Mouse (Mus musculus) thymus, postnatal 10 days (tissue): ENCODE measurements around the gene Morc4.

Source experiments
- DNase-seq, 2 experiments: peaks; one replicate each; pipeline ENCODE4 v3.0.0; 2021; ENCODE audit warnings: low spot score in 2 of 2

Gene Morc4

GRCm38 (mm10) chrX:139870938-139871791 is at the start of gene Morc4:
TSS of gene Morc4 (minus strand) at chrX:139871677.
- no peak for DNase-seq

- no peak for DNase-seq
Observed at GRCm38 (mm10) chrX:139920572-139920971, 49.1 kb upstream of the Morc4 start.

DNA sequence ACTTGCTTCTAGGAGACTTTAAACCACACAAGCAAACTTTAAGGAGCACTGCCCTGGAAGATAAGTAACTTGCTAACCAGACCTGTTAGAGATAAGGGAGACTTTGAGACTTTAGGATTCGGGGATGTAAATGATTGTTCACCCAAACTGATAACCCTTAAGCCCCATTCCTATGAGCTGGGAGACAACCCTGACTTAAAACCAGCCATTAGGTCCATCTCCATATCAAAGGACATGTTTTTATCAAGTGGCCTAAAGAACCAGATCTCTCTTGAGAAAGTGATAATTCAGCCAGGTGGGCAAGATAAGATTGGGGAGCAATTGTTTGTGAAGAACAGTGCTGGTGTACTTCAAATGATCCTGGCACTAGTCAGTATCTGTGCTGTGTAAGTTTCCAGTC is 19.9 kb upstream of the Morc4 start:
- no peak for DNase-seq

- no peak for DNase-seq
Observed at GRCm38 (mm10) chrX:139883221-139883620, 11.7 kb upstream of the Morc4 start.

GRCm38 (mm10) chrX:139877936-139878335 is 6.5 kb upstream of the Morc4 start:
- DNase-seq: no peak

GRCm38 (mm10) chrX:139877105-139877504 is 5.6 kb upstream of the Morc4 start:
- DNase-seq: no peak

DNA sequence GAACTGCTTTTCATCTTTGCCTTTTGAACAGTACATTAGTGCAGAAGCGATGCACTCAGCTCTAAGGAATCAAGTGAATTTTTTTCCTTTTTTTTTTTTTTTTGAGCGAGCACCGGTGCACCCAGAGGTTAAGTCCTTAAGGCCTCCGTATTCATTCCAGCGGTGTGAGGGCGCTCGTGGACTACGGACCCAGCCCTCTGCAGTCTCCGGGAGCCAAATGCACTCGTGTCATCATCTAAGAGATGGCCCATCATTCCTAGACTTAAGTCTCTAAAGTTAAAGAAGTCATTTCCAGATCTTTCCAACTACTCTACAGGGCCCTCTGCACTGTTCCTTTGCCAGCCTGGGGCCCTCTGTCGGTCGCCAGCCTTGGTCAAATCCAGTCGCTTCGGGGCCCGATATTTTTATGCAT is 1.2 kb downstream of the Morc4 start:
- no peak for DNase-seq

DNA sequence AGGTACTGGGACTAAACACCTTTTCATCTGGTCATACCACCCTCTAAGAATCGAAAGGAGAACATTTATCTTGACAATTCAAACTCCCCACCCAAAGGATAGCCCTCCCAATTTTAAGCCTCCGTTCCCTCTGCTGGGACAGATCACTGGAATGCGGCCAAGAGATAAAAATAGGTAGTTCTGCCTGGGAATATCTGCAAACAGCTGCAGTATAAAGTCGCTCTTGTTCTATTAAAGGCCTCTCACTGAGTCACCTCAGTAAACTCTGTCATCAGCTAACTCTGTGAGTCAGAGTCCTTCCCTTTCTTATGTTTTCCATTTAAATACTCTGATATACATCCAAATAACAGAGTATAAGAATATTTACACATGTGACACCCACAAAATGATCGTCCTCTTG is 12.1 kb downstream of the Morc4 start:
- no peak for DNase-seq

- no peak for DNase-seq
Observed at GRCm38 (mm10) chrX:139854795-139855194, 16.7 kb downstream of the Morc4 start.

DNA sequence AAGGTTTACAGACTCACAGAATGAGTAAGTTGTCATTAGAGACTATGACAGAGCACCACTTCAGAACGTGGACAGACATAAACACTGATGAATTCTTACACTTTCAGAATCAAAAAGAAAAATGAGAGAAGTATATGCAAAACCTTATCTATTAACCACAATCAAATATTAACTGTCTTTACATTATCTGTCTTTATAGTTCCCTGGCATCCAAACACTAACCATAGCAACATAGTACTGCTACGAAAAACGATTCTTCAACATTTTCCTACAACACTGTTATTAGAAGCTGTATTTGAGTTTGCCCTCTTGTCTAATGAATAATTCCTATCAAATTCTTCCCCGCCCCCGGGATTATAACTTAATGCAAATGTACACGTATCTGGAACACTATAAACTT is 30.4 kb downstream of the Morc4 start:
- no peak for DNase-seq

- DNase-seq: no peak
Observed at GRCm38 (mm10) chrX:139839057-139839456, 32.4 kb downstream of the Morc4 start.

DNA sequence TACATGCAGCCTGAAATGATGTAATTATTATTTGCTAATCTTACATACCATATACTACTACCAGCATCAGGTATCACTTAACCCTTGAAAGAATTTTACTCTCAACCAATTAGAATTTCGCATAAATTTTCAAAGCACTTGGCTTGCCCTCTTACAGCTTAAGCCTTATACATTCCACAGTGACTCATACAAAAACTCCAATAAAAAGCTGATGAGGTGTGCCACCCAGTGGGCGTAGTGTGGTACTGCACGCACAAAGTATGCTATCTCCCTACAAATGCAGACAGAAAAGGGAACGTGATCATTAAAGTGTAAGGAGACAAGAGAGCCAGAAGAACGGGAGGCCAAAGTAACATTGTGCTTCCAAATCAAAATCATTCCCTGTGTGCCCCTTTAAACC is 39.0 kb downstream of the Morc4 start:
- peak in 1 of 2 experiments; percentile 3 for DNase-seq

DNA sequence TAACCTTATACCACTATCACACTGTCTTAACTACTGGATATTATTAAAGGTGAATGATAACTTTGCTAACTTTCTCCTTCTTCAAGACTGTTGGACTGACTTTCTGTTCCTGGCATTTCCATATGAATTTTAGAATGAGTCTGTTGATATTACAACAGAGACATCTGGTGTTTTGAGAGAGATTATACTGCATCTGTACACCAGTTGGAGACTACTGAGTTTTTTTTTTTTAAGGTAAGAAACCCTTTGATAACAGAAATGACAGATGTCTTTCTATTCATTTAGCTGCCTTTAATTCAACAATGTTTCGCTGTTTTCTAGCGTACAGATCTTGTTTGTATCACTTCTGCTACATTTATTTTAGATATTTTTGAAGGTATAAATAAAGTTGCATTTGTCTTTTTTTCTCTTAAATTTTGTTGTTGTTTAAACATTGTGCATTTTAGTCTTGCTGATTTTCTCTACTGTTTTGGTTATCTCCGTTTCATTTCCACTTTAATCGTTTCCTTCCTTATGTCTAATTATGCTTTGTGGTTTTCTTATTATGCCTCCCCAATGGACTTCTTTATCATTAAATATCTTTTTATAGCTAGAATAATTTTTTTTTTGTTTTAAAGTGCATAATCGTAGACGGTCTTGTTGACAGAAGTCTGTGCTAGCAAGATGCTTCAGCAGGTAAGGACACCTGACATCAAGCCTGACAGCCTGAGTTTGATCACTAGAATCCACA is 42.9 kb downstream of the Morc4 start:
- no peak for DNase-seq

GRCm38 (mm10) chrX:139826926-139827325 is 44.6 kb downstream of the Morc4 start:
- DNase-seq: no peak

DNA sequence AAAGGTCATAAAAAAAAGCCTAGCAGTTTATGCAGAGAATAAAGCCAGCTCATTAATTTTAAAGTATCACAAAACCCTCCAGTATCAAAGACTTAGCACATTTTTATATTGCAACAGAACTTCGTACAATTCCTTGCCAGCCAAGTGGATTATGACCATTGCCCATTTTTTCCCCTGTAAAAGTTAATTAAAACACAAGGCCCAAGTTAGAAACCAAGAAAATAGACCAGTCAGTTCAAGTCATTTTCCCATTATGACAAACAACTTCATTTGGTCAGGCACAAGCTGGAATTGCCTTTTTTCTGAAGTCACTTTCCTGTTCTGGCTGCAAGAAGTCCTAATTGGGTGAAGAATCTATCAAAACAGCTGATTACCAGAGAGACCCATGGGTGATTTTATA is 46.1 kb downstream of the Morc4 start:
- no peak for DNase-seq

- no peak for DNase-seq
Observed at GRCm38 (mm10) chrX:139815201-139815600, 56.3 kb downstream of the Morc4 start.

DNA sequence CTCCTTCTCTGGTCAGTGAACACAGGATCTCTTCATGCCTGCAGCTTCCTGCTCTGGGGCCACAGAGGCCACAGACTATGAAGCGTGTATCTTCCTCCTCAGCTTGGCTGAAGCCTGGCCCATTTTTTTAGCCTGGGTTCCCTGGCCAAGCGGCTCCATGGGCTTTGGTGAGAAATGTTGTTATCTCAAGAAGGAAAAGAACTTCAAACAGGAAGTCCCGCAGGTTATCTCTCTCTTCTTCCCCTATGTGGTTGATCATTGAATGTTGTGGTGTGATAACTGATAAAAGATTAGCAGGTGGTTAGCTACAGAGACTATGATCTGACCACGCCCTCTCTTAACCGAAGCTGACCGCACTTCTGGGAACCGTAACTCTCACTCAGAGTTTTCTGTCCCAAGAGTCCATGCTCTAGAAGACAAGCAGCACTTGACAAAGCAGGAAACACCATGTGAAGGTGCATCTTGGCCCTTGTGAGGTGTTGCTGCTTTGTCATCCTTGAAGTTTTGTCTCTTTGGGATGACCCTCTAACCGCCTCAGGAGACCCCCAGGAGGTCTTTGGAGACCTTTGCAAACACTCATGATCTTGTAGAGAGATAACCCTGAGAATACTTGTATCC is 57.4 kb downstream of the Morc4 start:
- DNase-seq: no peak

DNA sequence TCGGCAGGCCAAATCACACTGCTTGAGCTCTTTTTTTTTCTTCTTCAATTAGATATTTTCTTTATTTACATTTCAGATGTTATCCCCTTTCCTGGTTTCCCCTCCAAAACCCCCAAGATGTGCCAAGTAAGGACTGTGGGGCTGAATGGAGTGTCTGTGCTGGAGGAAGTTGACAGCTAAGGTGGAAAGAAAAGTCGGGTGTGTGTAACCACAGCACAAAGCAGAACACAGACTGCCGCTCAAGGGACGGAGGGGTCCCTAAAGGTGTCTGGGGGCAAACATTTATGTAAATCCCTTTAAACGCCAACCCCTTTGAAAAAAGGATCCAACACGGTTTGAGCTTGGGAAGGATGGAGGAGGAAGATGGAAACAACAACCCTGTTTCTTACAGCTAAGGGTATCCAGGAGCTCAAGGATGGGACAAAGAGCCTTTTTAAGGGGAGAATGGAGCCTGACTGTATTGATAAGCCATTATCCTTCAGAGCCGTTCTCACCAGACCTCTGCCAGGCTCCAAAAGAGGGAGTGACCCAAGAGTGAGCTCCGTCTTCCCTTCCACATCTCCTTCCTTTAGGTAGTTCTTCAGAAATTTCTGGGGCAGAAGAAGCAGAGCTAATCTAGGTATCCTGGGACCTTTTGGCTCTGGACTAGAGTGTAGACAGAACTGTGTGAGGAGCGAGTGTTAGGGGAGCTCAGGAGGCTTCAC is 58.0 kb downstream of the Morc4 start:
- DNase-seq: no peak

- DNase-seq: no peak
Observed at GRCm38 (mm10) chrX:139812636-139813298, 58.7 kb downstream of the Morc4 start.

- DNase-seq: no peak
Observed at GRCm38 (mm10) chrX:139808501-139808900, 63.0 kb downstream of the Morc4 start.

GRCm38 (mm10) chrX:139808085-139808484 is 63.4 kb downstream of the Morc4 start:
- DNase-seq: no peak
